Mouse (Mus musculus) intestine, embryonic 14.5 days (tissue): Measurements from ENCODE around the gene Gm13283. TPM values are rescaled to one million over a fixed set of nuclear protein-coding genes. Genes with fewer than 3 reads are reported as not detected.
A peak's percentile ranks its signal among the peaks of the same experiment; 100 is the strongest.
"Not testable (repeated sequence)": the region's sequence is repeated elsewhere in the genome, so short reads cannot be mapped to it uniquely, and the experiment has no call there.

Experiments
- ATAC-seq: fragments of 200-750 bp; cut with Nextera tagmentation; replicated peaks from 2 replicates; pipeline ENCODE4 v1.8.0; 2017; ENCODE audit warnings: low read depth, moderate number of reproducible peaks, moderate TSS enrichment, moderate library complexity; ENCODE audit not compliant: low FRiP score, low TSS enrichment
- DNase-seq: peaks from one replicate; pipeline ENCODE4 v3.0.0-alpha.2; 2018; ENCODE audit warnings: low spot score
- H3K27ac ChIP-seq: fragments of 300-500 bp; sonication (generic); 2 replicates; pipeline ENCODE4 v1.5.1; 2014; ENCODE audit warnings: low read depth, mild to moderate bottlenecking, control low read depth
- H3K27me3 ChIP-seq: fragments of 300-500 bp; sonication (generic); replicated peaks from 2 replicates; pipeline ENCODE4 v1.6.1; 2014; ENCODE audit warnings: low read length, control low read depth; ENCODE audit not compliant: control insufficient read depth, insufficient read depth
- H3K36me3 ChIP-seq: fragments of 300-500 bp; sonication (generic); 2 replicates; pipeline ENCODE4 v1.6.1; 2014; ENCODE audit warnings: low read length, control low read depth; ENCODE audit not compliant: control insufficient read depth, insufficient read depth
- H3K4me1 ChIP-seq: fragments of 300-500 bp; sonication (generic); replicated peaks from 2 replicates; pipeline ENCODE4 v1.6.1; 2014; ENCODE audit warnings: low read length, control low read depth, mixed read lengths; ENCODE audit not compliant: control insufficient read depth, insufficient read depth
- H3K4me2 ChIP-seq: fragments of 300-500 bp; sonication (generic); 2 replicates; pipeline ENCODE4 v1.6.1; 2014; ENCODE audit warnings: low read length
- H3K4me3 ChIP-seq: fragments of 300-500 bp; sonication (generic); 2 replicates; pipeline ENCODE4 v1.5.1; 2014; ENCODE audit warnings: low read depth, low read length, control low read depth, mixed read lengths
- H3K9ac ChIP-seq: fragments of 300-500 bp; sonication (generic); 2 replicates; pipeline ENCODE4 v1.6.1; 2014; ENCODE audit warnings: mild to moderate bottlenecking, low read length
- H3K9me3 ChIP-seq: fragments of 300-500 bp; sonication (generic); 2 replicates; pipeline ENCODE4 v1.6.1; 2016; ENCODE audit warnings: low read length, control low read depth; ENCODE audit not compliant: control insufficient read depth
- WGBS: fragments of 180-500 bp; shearing (Covaris S2); extraction: QIAGEN DNeasy Blood & Tissue Kit; methylation state at CpG from one replicate; pipeline ENCODE4 v1.1.7; 2014; 5-methylcytosine and 5-hydroxymethylcytosine counted together
- polyA plus RNA-seq: library from polyadenylated mRNA; unstranded; fragments of >200 nt; fragmentation: Nextera tagmentation; extraction: Ambion mirVana; gene quantifications from 2 replicates; pipeline ENCODE4 v1.2.1, GENCODE M21; 2014

Gm13283 gene
- 0.22 TPM in 1 of 2 replicates, not detected in the other for polyA plus RNA-seq

- H3K9me3 ChIP-seq, H3K36me3 ChIP-seq, H3K9ac ChIP-seq, DNase-seq, H3K4me1 ChIP-seq, ATAC-seq, H3K27me3 ChIP-seq: not testable (repeated sequence)
- peak within 1 kb of the TSS; percentile 47; the same call in 1 of the 2 replicates for H3K27ac ChIP-seq
- WGBS = 26% methylated on average over 9 of the region's 14 CpGs
- H3K4me3 ChIP-seq = peak within 1 kb of the TSS; percentile 23
- H3K4me2 ChIP-seq = peak within 1 kb of the TSS; percentile 36
These were observed at the start of gene Gm13283 for GRCm38 (mm10) chr4:88759610-88760268. Gm13283 (plus strand) TSS chr4:88760119.

- H3K27ac ChIP-seq = no peak overlapping the region
- H3K36me3 ChIP-seq = peaks cover 24% of the 10 kb centered on the region
- no peak overlapping the region for H3K9ac ChIP-seq
- WGBS = 87% methylated on average over 1 of the region's 1 CpGs
- no peak overlapping the region for H3K4me3 ChIP-seq
- H3K27me3 ChIP-seq = no peaks in the 10 kb centered on the region
- H3K4me2 ChIP-seq = no peak overlapping the region
- ATAC-seq (no peak), DNase-seq (no peak)
- no peaks in the 10 kb centered on the region for H3K9me3 ChIP-seq
- peaks cover 6% of the 10 kb centered on the region; the same call in 1 of the 2 replicates for H3K4me1 ChIP-seq
These were observed 45.6 kb upstream of the Gm13283 start for GRCm38 (mm10) chr4:88714281-88714680.

- H3K4me2 ChIP-seq = no peak overlapping the region
- H3K4me3 ChIP-seq = no peak overlapping the region
- H3K9ac ChIP-seq = no peak overlapping the region
- H3K9me3 ChIP-seq = no peaks in the 10 kb centered on the region
- DNase-seq = no peak
- ATAC-seq = no peak
- H3K27me3 ChIP-seq = no peaks in the 10 kb centered on the region
- peaks cover 27% of the 10 kb centered on the region for H3K36me3 ChIP-seq
- H3K27ac ChIP-seq = no peak overlapping the region
- H3K4me1 ChIP-seq = peaks cover 8% of the 10 kb centered on the region; the same call in 1 of the 2 replicates
These were observed 44.9 kb upstream of the Gm13283 start for GRCm38 (mm10) chr4:88715059-88715458.

- ATAC-seq (no peak), DNase-seq (no peak)
- Histone ChIP-seq H3K27ac (no peak overlapping the region), H3K36me3 (peaks cover 34% of the 10 kb centered on the region), H3K27me3 (no peaks in the 10 kb centered on the region), H3K4me1 (peaks cover 21% of the 10 kb centered on the region), H3K4me3 (peak overlapping the region; percentile 29), H3K9ac (0 out of 2 replicates have a peak overlapping the region, but pooled peaks have one; percentile 13), H3K9me3 (no peaks in the 10 kb centered on the region), H3K4me2 (peak overlapping the region; percentile 96)
- 25% methylated on average over 1 of the region's 1 CpGs for WGBS
These were observed 41.2 kb upstream of the Gm13283 start for GRCm38 (mm10) chr4:88718715-88719114.

- H3K36me3 ChIP-seq = peaks cover 22% of the 10 kb centered on the region
- peak within 1 kb of the TSS; percentile 96 for H3K9ac ChIP-seq
- H3K4me1 ChIP-seq = peaks cover 21% of the 10 kb centered on the region
- peak within 1 kb of the TSS; percentile 98 for H3K4me3 ChIP-seq
- DNase-seq = peak; percentile 96
- WGBS = under 1% methylated on average over 82 of the region's 82 CpGs
- H3K27me3 ChIP-seq = no peaks in the 10 kb centered on the region
- peak; percentile 93 for ATAC-seq
- H3K27ac ChIP-seq = peak within 1 kb of the TSS; percentile 92
- peak within 1 kb of the TSS; percentile 96 for H3K4me2 ChIP-seq
- no peaks in the 10 kb centered on the region for H3K9me3 ChIP-seq
These were observed 37.9 kb upstream of the Gm13283 start, which contains the start of the genes Gm26566 and Klhl9 for GRCm38 (mm10) chr4:88721791-88722721. Gm26566 (plus strand) TSS chr4:88721805. Klhl9 (minus strand) TSS chr4:88722465.

- Histone ChIP-seq H3K4me3 (no peak overlapping the region), H3K4me1 (peaks cover 18% of the 10 kb centered on the region), H3K9me3 (no peaks in the 10 kb centered on the region), H3K27ac (peak overlapping the region; percentile 92), H3K36me3 (peaks cover 14% of the 10 kb centered on the region), H3K4me2 (peak overlapping the region; percentile 96; the same call in 1 of the 2 replicates), H3K27me3 (no peaks in the 10 kb centered on the region), H3K9ac (no peak overlapping the region)
- WGBS = 49% methylated on average over 8 of the region's 8 CpGs
- DNase-seq = peak; percentile 62
- no peak for ATAC-seq
These were observed 36.3 kb upstream of the Gm13283 start for GRCm38 (mm10) chr4:88723497-88724090.

- no peak overlapping the region for H3K9ac ChIP-seq
- no peaks in the 10 kb centered on the region for H3K9me3 ChIP-seq
- no peaks in the 10 kb centered on the region for H3K27me3 ChIP-seq
- H3K4me1 ChIP-seq = no peaks in the 10 kb centered on the region
- no peak overlapping the region for H3K4me3 ChIP-seq
- DNase-seq = no peak
- H3K4me2 ChIP-seq = no peak overlapping the region
- H3K27ac ChIP-seq = no peak overlapping the region
- ATAC-seq = no peak
- 75% methylated on average over 6 of the region's 6 CpGs for WGBS
- H3K36me3 ChIP-seq = no peaks in the 10 kb centered on the region
These were observed 33.2 kb upstream of the Gm13283 start for GRCm38 (mm10) chr4:88726727-88727126.

- no peak for ATAC-seq
These were observed 32.6 kb upstream of the Gm13283 start for GRCm38 (mm10) chr4:88727324-88727723.

More at GRCm38 (mm10) chr4:88727324-88727723, 32.6 kb upstream of the Gm13283 start:
- no peak overlapping the region for H3K27ac ChIP-seq
- H3K36me3 ChIP-seq = no peaks in the 10 kb centered on the region
- DNase-seq = no peak
- no peaks in the 10 kb centered on the region for H3K27me3 ChIP-seq
- H3K9ac ChIP-seq = no peak overlapping the region
- H3K4me1 ChIP-seq = no peaks in the 10 kb centered on the region
- no peak overlapping the region for H3K4me2 ChIP-seq
- no peaks in the 10 kb centered on the region for H3K9me3 ChIP-seq
- no peak overlapping the region for H3K4me3 ChIP-seq
- WGBS = 3% methylated on average over 1 of the region's 1 CpGs
